Mouse (Mus musculus) midbrain, postnatal 0 days (tissue): ENCODE results near the gene Gm3591. TPM values are rescaled to one million over a fixed set of nuclear protein-coding genes. Genes with fewer than 3 reads are reported as not detected.
"Not testable (repeated sequence)": the region's sequence is repeated elsewhere in the genome, so short reads cannot be mapped to it uniquely, and the experiment has no call there.

ENCODE experiments used
- ATAC-seq: fragments of 200-750 bp; cut with Nextera tagmentation; 2 replicates; pipeline ENCODE4 v1.8.0; 2017; ENCODE audit warnings: moderate number of reproducible peaks, mild to moderate bottlenecking, moderate TSS enrichment, moderate library complexity; ENCODE audit not compliant: low FRiP score
- DNase-seq: peaks from one replicate; pipeline ENCODE4 v3.0.0-alpha.2; 2015; ENCODE audit warnings: low spot score
- H3K27ac ChIP-seq: fragments of 300-500 bp; sonication (generic); 2 replicates; pipeline ENCODE4 v1.5.1; 2014; ENCODE audit warnings: low read depth, mild to moderate bottlenecking, low read length, mixed read lengths
- H3K27me3 ChIP-seq: fragments of 300-500 bp; sonication (generic); 2 replicates; pipeline ENCODE4 v1.6.1; 2014; ENCODE audit warnings: low read length, control low read depth, mixed read lengths; ENCODE audit not compliant: insufficient read depth
- H3K36me3 ChIP-seq: fragments of 300-500 bp; sonication (generic); 2 replicates; pipeline ENCODE4 v1.6.1; 2014; ENCODE audit warnings: low read length, control low read depth, mixed read lengths; ENCODE audit not compliant: insufficient read depth
- H3K4me1 ChIP-seq: fragments of 300-500 bp; sonication (generic); 2 replicates; pipeline ENCODE4 v1.6.1; 2014; ENCODE audit warnings: mild to moderate bottlenecking, control low read depth, antibody characterized with exemption, low read length, mixed read lengths; ENCODE audit not compliant: insufficient read depth
- H3K4me2 ChIP-seq: fragments of 300-500 bp; sonication (generic); 2 replicates; pipeline ENCODE4 v1.6.1; 2014; ENCODE audit warnings: low read depth, mild to moderate bottlenecking, low read length, mixed read lengths; ENCODE audit not compliant: poor library complexity, severe bottlenecking
- H3K4me3 ChIP-seq: fragments of 300-500 bp; sonication (generic); 2 replicates; pipeline ENCODE4 v1.5.1; 2014; ENCODE audit warnings: low read depth, mild to moderate bottlenecking, low read length, moderate library complexity
- H3K9ac ChIP-seq: fragments of 300-500 bp; sonication (generic); replicated peaks from 2 replicates; pipeline ENCODE4 v1.6.1; 2014; ENCODE audit warnings: mild to moderate bottlenecking, low read length, moderate library complexity, mixed read lengths; ENCODE audit not compliant: poor library complexity, severe bottlenecking
- H3K9me3 ChIP-seq: fragments of 300-500 bp; sonication (generic); 2 replicates; pipeline ENCODE4 v1.6.1; 2016; ENCODE audit warnings: low read length, control low read depth
- WGBS: fragments of 180-500 bp; shearing (Covaris S2); extraction: QIAGEN DNeasy Blood & Tissue Kit; methylation state at CpG from one replicate; pipeline ENCODE4 v1.1.7; 2014; 5-methylcytosine and 5-hydroxymethylcytosine counted together
- polyA plus RNA-seq: library from polyadenylated mRNA; unstranded; fragments of >200 nt; fragmentation: Nextera tagmentation; extraction: Ambion mirVana; gene quantifications from 2 replicates; pipeline ENCODE4 v1.2.1, GENCODE M21; 2015
- total RNA-seq: library from RNA; depleted of rRNA; stranded (reverse); fragments of >200 nt; gene quantifications from 2 replicates; pipeline ENCODE4 v1.2.3, GENCODE M21; 2014; rRNA removed

Gm3591 gene
- total RNA-seq (6.5 and 8.1 TPM in 2 replicates), polyA plus RNA-seq (7.9 and 8.2 TPM in 2 replicates)

DNA sequence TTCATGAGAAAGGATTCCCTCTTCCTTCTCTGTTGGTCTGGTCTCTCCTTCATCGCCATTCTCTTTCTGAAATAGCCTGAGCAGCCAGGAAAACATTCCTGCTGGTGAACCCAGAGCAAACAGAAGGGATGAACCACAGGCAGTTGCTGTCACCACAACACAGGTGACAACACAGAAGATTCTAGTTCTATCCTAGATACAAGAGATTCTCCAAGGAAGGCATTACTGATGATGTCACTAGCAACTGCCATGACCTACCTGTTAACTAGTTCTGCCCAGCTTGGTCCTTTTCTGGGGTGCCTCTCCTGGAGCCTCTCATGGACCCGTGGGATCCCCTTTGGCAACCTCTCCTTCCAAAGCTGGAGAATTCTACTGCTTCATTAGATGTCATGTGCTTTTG is at the start of gene Gm3591:
Gm3591 (minus strand) TSS at position 101 of the 400 bp plus-strand sequence.
- H3K4me2 ChIP-seq, H3K4me1 ChIP-seq, H3K27me3 ChIP-seq, DNase-seq, H3K36me3 ChIP-seq, H3K9ac ChIP-seq, H3K9me3 ChIP-seq, H3K27ac ChIP-seq, H3K4me3 ChIP-seq, ATAC-seq: not testable (repeated sequence)
- WGBS, result no CpG with 5 or more reads among the region's 2 CpGs

- H3K27me3 ChIP-seq, H3K36me3 ChIP-seq, DNase-seq, H3K9ac ChIP-seq, H3K4me2 ChIP-seq, ATAC-seq, H3K9me3 ChIP-seq, H3K4me3 ChIP-seq, H3K27ac ChIP-seq, H3K4me1 ChIP-seq: not testable (repeated sequence)
- no CpG with 5 or more reads among the region's 4 CpGs for WGBS
Measured at GRCm38 (mm10) chr14:6444511-6444910, 32.2 kb upstream of the Gm3591 start, which contains the start of gene Gm3594. Gm3594 (minus strand) TSS chr14:6444611.

- DNase-seq, H3K27me3 ChIP-seq, H3K4me1 ChIP-seq, ATAC-seq, H3K4me2 ChIP-seq, H3K27ac ChIP-seq, H3K9ac ChIP-seq, H3K36me3 ChIP-seq, H3K4me3 ChIP-seq, H3K9me3 ChIP-seq: not testable (repeated sequence)
- 88% methylated on average over 1 of the region's 4 CpGs for WGBS
Measured at GRCm38 (mm10) chr14:6440774-6441173, 28.5 kb upstream of the Gm3591 start.

GRCm38 (mm10) chr14:6440206-6440605 is 27.9 kb upstream of the Gm3591 start:
- not testable (repeated sequence) for H3K27me3 ChIP-seq, DNase-seq, H3K27ac ChIP-seq, H3K4me1 ChIP-seq, H3K36me3 ChIP-seq, H3K9me3 ChIP-seq, H3K4me3 ChIP-seq, ATAC-seq, H3K9ac ChIP-seq, H3K4me2 ChIP-seq
- WGBS, result 67% methylated on average over 1 of the region's 5 CpGs

- not testable (repeated sequence) for DNase-seq, H3K4me1 ChIP-seq, H3K27ac ChIP-seq, H3K9ac ChIP-seq, ATAC-seq, H3K36me3 ChIP-seq, H3K4me2 ChIP-seq, H3K27me3 ChIP-seq, H3K9me3 ChIP-seq
- H3K4me3 ChIP-seq, result peak overlapping the region; percentile 25; the same call in 1 of the 2 replicates
- 14% methylated on average over 20 of the region's 42 CpGs for WGBS
Measured at GRCm38 (mm10) chr14:6426766-6427165, 14.5 kb upstream of the Gm3591 start.

GRCm38 (mm10) chr14:6426353-6426752 is 14.1 kb upstream of the Gm3591 start:
- WGBS, result 9% methylated on average over 21 of the region's 22 CpGs
- not testable (repeated sequence) for ATAC-seq
- H3K4me3 ChIP-seq, result peak overlapping the region; percentile 25

DNA sequence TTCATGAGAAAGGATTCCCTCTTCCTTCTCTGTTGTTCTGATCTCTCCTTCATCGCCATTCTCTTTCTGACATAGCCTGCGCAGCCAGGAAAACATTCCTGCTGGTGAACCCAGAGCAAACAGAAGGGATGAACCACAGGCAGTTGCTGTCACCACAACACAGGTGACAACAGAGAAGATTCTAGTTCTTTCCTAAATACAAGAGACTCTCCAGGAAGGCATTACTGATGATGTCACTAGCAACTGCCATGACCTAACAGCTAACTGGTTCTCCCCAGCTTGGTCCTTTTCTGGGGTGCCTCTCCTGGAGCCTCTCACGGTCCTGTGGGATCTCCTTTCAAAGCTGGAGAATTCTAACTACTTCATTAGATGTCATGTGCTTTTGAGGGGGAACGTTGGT is 22.1 kb downstream of the Gm3591 start, which contains the start of gene Gm16440:
Gm16440 (minus strand) TSS at position 101 of the 400 bp plus-strand sequence.
- ATAC-seq, H3K9me3 ChIP-seq: not testable (repeated sequence)
- 83% methylated on average over 2 of the region's 4 CpGs for WGBS

More at GRCm38 (mm10) chr14:6426353-6426752, 14.1 kb upstream of the Gm3591 start:
- H3K9me3 ChIP-seq, H3K27ac ChIP-seq, H3K4me1 ChIP-seq, DNase-seq, H3K36me3 ChIP-seq, H3K27me3 ChIP-seq, H3K9ac ChIP-seq: not testable (repeated sequence)
- H3K4me2 ChIP-seq, result 0 out of 2 replicates have a peak overlapping the region, but pooled peaks have one; percentile 24

More for the DNA sequence above, 22.1 kb downstream of the Gm3591 start, which contains the start of gene Gm16440:
- H3K27me3 ChIP-seq, H3K9ac ChIP-seq, H3K27ac ChIP-seq, H3K4me3 ChIP-seq, H3K4me2 ChIP-seq, DNase-seq, H3K36me3 ChIP-seq, H3K4me1 ChIP-seq: not testable (repeated sequence)
